In genomic region chr5:112001742-112002701, GRCm38 (mm10) we compare ENCODE assay signal across 9 mouse cellular contexts.
DNase-seq lines count a peak whose midpoint lies in the region; ATAC-seq and TF ChIP-seq lines count a peak whose summit lies in the region.
"Had no signal": no experiment of that assay in that cellular context is flagged by ENCODE, and none has a peak within 500 bp of the region (broad histone marks: within the 10 kb centered on the region; RNA-seq: fewer than 3 reads in every experiment).

No protein-coding gene starts in this region.

- ATAC-seq in lung, postnatal 0 days: no peak
- 0 out of 2 replicates have a peak, but pooled peaks have one; percentile 68 for ATAC-seq in limb, embryonic 12.5 days (ENCODE audit: insufficient number of reproducible peaks, insufficient read depth, low FRiP score, low TSS enrichment, low read depth)
- ATAC-seq in stomach, embryonic 16.5 days (ENCODE audit: insufficient read depth, low FRiP score): no peak
- no peak for ATAC-seq in megakaryocyte-erythroid progenitor cell, adult 5-6 weeks (replicated peaks; ENCODE audit: low FRiP score, low TSS enrichment, poor library complexity, severe bottlenecking)

- peak; percentile 25; the same call in 1 of the 2 replicates for TF ChIP-seq CTCF in lung, postnatal 0 days (IDR thresholded peaks at IDR 0.05)

- no peaks in the 10 kb centered on the region for H3K36me3 ChIP-seq in lung, postnatal 0 days (ENCODE audit: insufficient read depth, low read length)
- H3K36me3 ChIP-seq in limb, embryonic 12.5 days: no peaks in the 10 kb centered on the region
- H3K36me3 ChIP-seq in stomach, embryonic 16.5 days (ENCODE audit: control insufficient read depth, insufficient read depth, low read length): no peaks in the 10 kb centered on the region

- no peak overlapping the region for H3K4me3 ChIP-seq in lung, postnatal 0 days (ENCODE audit: low read depth, low read length)
- no peak overlapping the region for H3K4me3 ChIP-seq in limb, embryonic 12.5 days (replicated peaks)
- no peak overlapping the region for H3K4me3 ChIP-seq in stomach, embryonic 16.5 days (replicated peaks; ENCODE audit: low read length)

- H3K9ac ChIP-seq in lung, postnatal 0 days (replicated peaks; ENCODE audit: low read depth): no peak overlapping the region
- no peak overlapping the region for H3K9ac ChIP-seq in limb, embryonic 12.5 days (replicated peaks)
- H3K9ac ChIP-seq in stomach, embryonic 16.5 days (ENCODE audit: low read length): 0 out of 2 replicates have a peak overlapping the region, but pooled peaks have one; percentile 14

- no peak overlapping the region for H3K27ac ChIP-seq in lung, postnatal 0 days (ENCODE audit: low read length)
- no peak overlapping the region for H3K27ac ChIP-seq in limb, embryonic 12.5 days
- no peak overlapping the region for H3K27ac ChIP-seq in stomach, embryonic 16.5 days (ENCODE audit: low read length)

- no peaks in the 10 kb centered on the region for H3K27me3 ChIP-seq in lung, postnatal 0 days (replicated peaks; ENCODE audit: insufficient read depth, low read length)
- H3K27me3 ChIP-seq in limb, embryonic 12.5 days: peaks cover 69% of the 10 kb centered on the region
- H3K27me3 ChIP-seq in stomach, embryonic 16.5 days (ENCODE audit: control insufficient read depth, insufficient read depth, low read length): no peaks in the 10 kb centered on the region

- H3K4me1 ChIP-seq in lung, postnatal 0 days (ENCODE audit: insufficient read depth, low read depth, low read length): no peaks in the 10 kb centered on the region
- peaks cover 18% of the 10 kb centered on the region for H3K4me1 ChIP-seq in limb, embryonic 12.5 days (replicated peaks)
- 0 out of 2 replicates have a peak, but pooled peaks cover 6% of the 10 kb centered on the region for H3K4me1 ChIP-seq in stomach, embryonic 16.5 days (ENCODE audit: control insufficient read depth, insufficient read depth, low read length)

- intact Hi-C loops in heart, postnatal 10 days (cut with DNase I): no loop called here

- no peaks in the 10 kb centered on the region for H3K9me3 ChIP-seq in lung, postnatal 0 days (ENCODE audit: low read length)
- peaks cover 4% of the 10 kb centered on the region for H3K9me3 ChIP-seq in limb, embryonic 12.5 days
- H3K9me3 ChIP-seq in stomach, embryonic 16.5 days (replicated peaks; ENCODE audit: control insufficient read depth, low read length): no peaks in the 10 kb centered on the region

- peak; percentile 27 for DNase-seq in lung, postnatal 0 days (ENCODE audit: low spot score)
- DNase-seq in lung, postnatal 25 days (ENCODE audit: low spot score): no peak
- peak; percentile 36 to 48 for DNase-seq in heart, postnatal 10 days
- DNase-seq in urinary bladder, postnatal 36 days (ENCODE audit: low spot score in 2 of 2): no peak
- no peak for DNase-seq in B cell, adult 2 months
- DNase-seq: layer of hippocampus, adult 9-11 months had no signal

- WGBS in lung, postnatal 0 days: 26% methylated on average over 32 of the region's 32 CpGs
- 8% methylated on average over 32 of the region's 32 CpGs for WGBS in limb, embryonic 12.5 days
- 25% methylated on average over 32 of the region's 32 CpGs for WGBS in stomach, embryonic 16.5 days

- TF ChIP-seq EP300 in lung, postnatal 0 days (IDR thresholded peaks at IDR 0.05): no peak

- H3K4me2 ChIP-seq in lung, postnatal 0 days (replicated peaks; ENCODE audit: low read depth, low read length): no peak overlapping the region
- peak overlapping the region; percentile 16 for H3K4me2 ChIP-seq in limb, embryonic 12.5 days
- no peak overlapping the region for H3K4me2 ChIP-seq in stomach, embryonic 16.5 days (ENCODE audit: low read depth, low read length)

Comparison
In these comparisons a context has a peak if more than half of its experiments do, and no peak if none do; other contexts are left out.
1. DNase-seq: peak in lung, postnatal 0 days (single experiment) and heart, postnatal 10 days (2 of 2); none in lung, postnatal 25 days (single experiment), urinary bladder, postnatal 36 days (0 of 2) and B cell, adult 2 months (0 of 2).